Mouse (Mus musculus): ENCODE measurements at regions not wholly inside any gene's neighbourhood (a gene's known extent, or its start where the extent isn't known, plus 50 kb on each side); places are given as distances from the start of the nearest gene placed in this dataset.
A peak's percentile ranks its signal among the peaks of the same experiment; 100 is the strongest.

DNA sequence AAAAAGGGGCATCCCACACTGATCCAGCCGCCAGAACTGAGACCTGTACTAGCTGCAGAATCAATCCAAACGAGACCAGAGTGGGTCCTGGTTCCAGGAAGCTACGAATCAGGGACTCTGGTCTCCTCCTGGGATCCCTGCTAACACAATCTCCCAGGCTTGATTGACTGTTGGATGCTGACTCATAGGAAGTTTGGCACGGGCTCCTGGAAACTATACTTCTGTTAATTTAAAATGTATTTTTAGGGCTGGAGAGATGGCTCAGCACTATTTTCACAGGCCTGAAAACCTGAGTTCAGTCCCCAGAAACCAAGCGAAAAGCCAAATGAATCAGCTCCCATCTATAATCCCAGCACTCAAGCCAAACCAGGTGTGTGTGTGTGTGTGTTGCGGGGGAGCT lies 138.5 kb downstream of the Vegfa start:
- no peak for ATAC-seq (replicated peaks; ENCODE audit: poor library complexity)

DNA sequence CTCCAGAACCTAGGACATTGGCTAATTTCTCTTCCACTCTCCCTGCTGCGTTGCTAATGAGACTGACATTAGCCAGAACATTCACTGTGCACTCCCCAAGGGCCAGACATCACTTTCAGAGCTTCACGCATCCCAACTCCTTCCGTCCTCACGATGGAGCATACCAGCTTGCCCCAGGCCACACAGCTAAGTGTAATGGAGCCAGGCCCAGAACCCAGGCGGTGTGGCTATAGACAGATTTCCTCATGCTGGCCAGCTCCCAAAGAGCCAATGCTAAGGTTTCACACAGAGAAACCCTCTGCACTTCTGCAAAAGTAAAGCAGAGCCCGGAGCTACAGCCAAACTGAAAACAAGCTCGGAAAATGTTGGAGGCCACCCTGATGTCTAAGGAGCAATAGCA lies 139.1 kb downstream of the Vegfa start:
- no peak for ATAC-seq (replicated peaks; ENCODE audit: poor library complexity)

DNA sequence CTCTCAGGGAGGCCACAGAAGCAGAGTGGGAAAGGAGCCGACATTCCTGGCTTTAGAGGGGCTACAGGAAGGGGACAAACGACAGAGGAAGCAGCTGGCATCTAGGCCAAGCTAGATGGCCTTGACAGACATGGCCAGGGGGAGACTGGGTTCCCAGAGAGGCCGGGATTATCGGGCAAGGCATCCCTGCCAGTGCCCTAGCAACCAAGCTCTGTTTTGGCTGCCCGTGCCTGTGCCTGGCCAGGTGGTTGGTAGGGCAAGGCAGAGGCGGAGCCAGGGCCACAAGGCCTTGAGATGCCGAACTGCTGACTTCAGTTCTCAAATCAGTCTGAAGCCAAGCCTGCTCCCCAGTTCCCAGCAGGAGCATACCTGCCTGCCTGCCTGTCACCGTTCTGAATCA lies 142.7 kb downstream of the Vegfa start:
- ATAC-seq (replicated peaks; ENCODE audit: poor library complexity): no peak

DNA sequence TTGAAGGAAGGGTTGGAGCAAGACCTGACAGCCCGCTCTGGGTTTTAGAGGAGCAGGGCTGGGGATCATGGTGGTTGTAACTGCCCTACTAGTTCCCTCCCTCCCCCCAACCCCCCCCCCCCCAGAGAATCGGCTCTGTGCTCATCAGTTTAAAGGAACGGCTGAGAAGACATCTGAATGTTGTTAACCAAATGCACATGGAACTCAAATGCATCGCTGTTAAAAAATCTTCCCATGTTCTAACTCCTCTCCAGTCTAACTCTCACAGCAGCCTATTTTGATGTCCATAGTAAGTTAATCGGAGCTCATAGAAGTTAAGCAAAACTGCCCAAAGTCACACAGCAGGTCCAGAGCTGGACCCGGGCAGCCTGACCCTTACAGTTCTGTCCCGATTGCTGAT lies 143.1 kb downstream of the Vegfa start:
- ATAC-seq (replicated peaks; ENCODE audit: poor library complexity): no peak

DNA sequence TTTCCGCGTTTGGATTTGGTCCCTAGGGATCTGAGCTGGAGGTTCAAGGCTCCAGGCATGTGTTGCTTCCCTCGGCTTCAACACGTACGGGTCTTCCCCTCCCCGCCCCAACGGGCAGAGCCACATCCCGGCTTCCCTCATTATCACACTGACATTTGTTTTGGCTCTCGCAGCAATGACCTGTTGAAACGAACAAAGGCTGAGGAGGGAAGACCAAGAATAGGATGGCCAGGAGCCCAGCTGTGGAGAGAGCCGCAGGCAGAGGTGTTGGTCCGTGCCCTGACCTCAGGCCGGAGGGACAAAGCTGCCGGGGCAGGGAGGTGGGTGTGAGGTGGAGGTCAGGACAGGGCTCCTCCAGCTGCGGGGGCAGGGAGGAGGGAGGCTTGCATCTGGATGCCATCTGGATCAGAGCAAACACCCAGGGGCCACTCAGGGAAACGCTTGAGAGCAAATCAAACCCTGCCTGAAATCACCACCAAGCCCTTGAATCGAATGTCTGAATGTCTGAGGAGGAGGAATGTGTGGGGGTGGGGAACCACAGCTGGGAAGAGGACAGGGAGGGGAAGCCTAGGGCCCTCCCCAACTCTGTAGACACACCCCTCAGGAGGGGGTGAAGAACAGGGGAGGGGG lies 145.6 kb downstream of the Vegfa start:
- no peak for ATAC-seq (replicated peaks; ENCODE audit: poor library complexity)

DNA sequence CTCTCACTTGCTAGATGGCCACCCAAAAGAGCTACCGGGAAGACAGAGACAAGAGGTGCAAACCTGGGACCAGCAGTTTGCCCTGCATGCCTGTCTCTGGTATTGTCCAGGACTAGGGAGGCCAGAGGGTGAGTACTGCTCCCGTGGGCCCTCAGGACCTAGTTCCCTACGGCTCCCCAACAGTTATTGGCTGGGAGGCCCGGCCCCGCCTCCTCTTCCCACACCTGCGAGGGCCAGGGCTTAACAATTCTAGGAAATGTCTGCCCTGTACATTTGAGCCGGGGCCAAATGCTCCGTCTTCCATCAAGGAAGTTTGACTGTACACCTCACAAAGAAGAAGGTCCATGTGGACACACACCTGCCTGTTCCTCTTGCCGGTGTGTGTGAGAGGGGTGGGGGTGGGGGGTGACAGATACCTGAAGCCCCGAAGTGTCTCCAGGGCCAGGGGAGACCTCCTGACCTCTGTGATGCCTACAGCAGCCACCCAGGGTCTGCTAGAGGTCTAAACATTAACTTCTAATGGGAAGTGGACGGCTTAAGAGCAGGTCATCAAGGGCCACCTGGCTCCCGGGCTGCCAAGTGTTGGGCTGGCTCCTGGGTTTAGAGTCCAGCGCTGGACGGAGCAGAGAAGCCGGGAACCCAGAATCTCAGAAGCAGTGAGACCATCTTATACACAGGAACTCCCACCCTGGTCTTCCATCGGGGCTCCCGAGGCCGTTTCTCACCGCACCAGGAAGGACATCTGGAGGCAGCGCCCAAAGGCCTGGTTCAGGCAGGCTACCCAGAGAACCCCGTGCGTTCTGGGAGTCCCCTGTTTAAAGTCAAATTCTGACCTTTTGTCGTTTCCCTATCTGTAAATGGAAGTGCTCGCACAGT lies 146.5 kb downstream of the Vegfa start:
- ATAC-seq (replicated peaks; ENCODE audit: poor library complexity): no peak

DNA sequence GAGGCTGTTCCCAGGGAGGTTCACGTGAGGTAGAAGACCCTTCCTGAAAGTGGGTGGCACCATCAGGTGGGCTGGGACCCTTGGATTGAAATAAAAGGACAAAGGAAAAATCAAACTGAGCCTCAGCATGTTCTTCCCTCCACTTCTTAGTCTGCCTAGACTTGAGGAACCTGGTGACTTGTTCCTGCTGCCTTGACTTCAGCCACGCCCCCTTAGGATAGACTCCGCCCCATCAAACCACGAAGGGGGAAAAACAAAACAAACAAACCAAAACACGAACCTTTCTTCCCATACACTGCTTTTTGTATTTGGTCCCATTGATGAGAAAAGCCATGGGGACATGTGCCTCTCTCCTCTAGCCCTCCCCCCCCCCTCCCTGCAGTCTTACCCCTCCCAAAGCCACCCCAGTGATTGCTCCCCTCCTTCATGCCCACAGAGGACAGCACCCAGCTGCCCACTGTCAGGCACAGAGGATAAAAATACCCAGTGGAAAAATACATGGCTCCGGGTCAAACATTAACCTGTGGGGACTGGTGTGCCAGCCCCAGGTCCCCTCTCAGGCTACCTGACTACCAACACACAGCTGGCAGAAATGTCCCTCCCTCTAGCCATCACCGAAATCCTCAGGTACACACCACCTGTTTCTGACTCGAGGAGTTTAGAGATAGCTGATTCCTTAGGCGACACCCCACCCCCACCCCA lies 148.0 kb downstream of the Vegfa start:
- no peak for ATAC-seq (replicated peaks; ENCODE audit: poor library complexity)

DNA sequence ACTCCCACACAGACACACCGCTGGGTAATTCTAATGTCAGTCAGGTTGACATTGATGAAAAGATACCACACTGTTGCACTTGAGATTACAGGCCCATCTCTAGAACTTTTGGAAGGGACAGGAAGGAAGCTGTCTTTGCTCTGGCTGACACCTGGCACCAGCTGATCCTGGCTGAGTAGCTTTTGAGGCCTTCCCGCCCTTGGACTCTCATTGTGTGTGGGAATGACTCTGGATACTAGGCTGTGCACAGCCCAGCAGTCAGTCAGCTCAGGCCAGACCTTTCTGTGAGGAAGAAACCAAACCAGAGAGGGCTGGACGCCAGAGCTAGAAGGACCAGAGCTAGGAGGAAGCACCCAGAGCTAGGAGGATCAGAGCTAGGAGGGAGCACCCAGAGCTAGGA lies 149.0 kb upstream of the 1600014C23Rik start:
- no peak for ATAC-seq (replicated peaks; ENCODE audit: poor library complexity)

DNA sequence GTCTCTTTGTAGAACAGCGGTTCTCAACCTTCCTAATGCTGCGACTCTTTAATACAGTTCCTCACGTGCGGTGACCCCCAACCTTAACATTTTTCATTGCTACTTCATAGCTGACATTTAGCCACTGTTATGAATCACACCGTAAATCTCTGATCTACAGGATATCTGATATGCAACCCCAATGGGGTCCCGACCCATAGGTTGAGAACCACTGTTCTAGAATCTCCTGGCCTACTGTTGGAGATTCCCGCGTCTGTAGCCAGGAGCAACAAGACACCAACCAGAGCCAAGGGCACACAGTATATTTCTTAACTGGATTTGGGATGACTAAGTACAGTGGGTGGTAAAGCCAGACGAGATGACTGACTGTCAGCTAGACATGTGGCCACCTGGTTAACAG lies 147.6 kb upstream of the 1600014C23Rik start:
- no peak for ATAC-seq (replicated peaks; ENCODE audit: poor library complexity)

DNA sequence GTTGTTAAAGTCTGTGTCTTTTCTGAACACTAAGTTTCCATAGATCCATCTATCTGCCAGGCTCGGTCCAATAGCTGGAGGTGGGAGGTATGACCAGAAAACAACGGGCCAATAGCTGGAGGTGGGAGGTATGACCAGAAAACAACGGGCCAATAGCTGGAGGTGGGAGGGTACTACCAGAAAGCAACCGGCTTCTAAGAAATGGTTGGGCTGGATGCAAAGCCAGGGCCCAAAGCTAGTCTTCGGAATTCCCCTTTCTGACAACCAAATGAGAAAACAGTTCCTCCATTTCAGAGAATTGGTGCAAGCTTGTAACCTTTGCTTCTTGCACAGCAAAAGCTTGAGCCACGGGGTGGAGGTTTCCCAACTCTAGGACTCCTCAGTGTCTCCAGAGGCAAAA lies 147.1 kb upstream of the 1600014C23Rik start:
- no peak for ATAC-seq (replicated peaks; ENCODE audit: poor library complexity)

DNA sequence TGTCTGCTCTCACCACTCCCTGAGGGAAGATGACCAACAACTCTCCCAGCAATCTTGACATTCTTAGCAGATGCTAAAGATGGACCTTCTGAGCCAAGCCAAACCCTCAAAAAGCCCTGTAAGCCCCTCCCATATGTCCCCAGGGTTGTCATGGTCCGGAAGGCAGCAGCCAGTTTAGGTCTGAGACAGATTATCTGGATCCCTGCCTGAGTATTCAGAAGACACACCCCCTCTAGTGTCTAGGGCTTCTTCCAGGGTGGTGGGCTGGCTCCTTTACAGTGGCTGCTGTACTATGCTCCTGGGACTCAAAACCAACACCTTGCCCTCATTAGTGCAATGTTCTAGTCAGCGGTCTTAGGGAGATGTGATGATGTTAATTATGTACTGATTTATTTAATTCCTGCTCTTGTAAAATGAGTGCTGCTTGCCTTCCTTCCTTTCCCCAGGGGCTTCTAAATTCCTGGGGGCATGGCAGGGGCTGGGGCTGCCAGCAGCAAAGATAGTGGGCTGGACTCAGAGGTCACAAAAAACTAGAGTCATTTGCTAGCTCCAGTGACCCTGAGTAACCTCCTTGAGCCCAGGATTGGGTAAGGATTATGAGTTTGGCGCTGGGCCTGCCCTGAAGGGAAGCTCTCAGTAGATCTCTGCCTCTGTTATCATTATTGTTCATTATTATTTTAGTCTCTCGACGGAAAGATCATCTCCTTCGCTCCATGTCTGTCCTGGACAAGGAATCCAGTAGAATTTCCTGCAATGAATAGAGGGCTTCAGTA lies 146.0 kb upstream of the 1600014C23Rik start:
- ATAC-seq (replicated peaks; ENCODE audit: poor library complexity): no peak

DNA sequence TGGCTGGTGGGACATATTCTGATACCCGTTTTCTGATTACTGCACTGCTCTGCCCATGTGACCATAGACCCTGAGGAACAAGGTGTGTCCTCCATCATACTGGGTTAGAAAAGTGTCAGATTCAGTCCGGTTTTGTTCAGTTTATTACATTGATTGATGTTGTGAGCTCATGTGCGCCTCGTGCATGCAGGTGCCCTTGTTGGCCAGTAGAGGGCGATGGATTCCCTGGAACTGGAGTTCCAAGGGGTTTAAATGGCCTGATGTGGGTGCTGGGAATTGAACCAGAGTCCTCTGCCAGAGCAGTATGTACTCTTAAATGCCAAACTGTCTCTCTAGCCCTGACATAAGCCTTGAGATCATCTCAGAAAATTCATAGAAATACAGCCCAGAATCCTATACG lies 144.8 kb upstream of the 1600014C23Rik start:
- ATAC-seq (replicated peaks; ENCODE audit: poor library complexity): no peak

DNA sequence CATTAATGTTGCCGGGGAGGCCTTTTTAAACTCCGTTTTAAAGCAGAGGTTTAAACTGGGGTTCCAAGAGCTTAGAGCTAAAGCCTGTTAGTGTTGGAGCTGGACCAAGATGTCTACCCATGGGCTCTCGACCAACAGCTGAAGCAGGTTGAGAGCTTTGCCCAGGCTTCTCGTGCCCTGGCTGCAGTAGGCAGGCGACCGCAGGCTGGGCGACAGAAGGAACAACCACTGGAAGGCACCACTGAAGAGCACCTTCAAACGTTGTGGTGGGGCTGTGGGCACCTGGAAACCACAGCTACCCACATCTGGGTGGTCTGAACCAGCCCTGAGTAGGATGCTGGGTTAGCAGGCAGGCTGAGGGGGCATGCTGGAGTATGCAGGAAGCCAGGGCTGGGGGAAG lies 141.7 kb upstream of the 1600014C23Rik start:
- ATAC-seq (replicated peaks; ENCODE audit: poor library complexity): no peak

DNA sequence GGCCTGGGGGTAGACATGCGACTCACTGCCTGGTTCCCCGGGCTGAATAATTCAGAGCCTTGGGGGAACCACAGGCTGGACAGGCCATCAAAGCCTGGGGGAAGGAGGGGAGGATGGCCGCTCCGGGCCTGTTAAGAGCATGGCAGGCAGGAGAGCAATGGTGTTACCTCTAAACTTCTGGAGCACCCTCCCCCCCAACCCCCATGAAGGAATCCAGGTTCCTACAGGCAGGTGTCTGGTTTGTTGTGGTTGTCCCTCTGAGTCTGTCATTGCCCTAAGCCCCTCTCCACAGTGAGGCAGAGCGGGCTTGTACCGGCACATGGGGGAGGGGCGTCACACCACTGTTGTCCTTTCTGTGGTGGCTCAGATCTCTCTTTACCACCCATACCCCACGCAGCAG lies 140.4 kb upstream of the 1600014C23Rik start:
- ATAC-seq (replicated peaks; ENCODE audit: poor library complexity): no peak

DNA sequence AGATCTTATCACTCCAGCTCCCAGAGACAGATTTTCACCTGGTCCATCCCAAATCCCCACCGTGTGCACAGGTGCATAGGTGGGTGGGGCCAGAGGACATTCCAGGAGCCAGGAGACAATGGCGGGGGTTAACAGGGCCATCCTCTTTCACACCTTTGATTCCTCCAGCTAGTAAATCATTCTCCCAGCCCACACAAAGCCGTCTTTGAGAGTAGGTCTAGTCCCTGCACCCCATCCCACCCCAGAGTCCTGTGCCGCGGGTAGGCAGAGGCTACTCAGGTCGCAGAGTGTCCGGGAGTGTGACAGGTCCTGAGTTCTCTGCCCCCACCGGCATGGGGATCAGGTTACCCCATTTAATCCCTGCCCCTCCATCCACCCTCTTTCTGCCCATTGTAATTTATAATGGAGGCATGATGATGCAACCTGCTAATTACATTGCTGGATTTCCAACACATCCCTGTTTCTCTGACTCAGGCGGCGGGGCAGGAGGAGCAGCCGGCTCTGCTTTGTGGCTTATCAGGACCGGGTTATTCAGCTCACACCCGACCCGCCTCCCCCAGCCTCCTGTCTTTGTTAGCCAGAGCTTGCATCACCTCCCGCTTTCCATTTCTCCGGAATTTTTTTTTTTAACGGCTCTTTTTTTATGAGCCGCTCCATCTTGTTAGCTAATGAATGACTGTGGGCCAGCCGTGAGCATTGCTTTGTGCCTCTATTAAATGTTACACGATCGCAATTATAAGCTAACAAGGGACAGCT lies 139.7 kb upstream of the 1600014C23Rik start:
- ATAC-seq (replicated peaks; ENCODE audit: poor library complexity): 0 out of 2 replicates have a peak, but pooled peaks have one; percentile 20

DNA sequence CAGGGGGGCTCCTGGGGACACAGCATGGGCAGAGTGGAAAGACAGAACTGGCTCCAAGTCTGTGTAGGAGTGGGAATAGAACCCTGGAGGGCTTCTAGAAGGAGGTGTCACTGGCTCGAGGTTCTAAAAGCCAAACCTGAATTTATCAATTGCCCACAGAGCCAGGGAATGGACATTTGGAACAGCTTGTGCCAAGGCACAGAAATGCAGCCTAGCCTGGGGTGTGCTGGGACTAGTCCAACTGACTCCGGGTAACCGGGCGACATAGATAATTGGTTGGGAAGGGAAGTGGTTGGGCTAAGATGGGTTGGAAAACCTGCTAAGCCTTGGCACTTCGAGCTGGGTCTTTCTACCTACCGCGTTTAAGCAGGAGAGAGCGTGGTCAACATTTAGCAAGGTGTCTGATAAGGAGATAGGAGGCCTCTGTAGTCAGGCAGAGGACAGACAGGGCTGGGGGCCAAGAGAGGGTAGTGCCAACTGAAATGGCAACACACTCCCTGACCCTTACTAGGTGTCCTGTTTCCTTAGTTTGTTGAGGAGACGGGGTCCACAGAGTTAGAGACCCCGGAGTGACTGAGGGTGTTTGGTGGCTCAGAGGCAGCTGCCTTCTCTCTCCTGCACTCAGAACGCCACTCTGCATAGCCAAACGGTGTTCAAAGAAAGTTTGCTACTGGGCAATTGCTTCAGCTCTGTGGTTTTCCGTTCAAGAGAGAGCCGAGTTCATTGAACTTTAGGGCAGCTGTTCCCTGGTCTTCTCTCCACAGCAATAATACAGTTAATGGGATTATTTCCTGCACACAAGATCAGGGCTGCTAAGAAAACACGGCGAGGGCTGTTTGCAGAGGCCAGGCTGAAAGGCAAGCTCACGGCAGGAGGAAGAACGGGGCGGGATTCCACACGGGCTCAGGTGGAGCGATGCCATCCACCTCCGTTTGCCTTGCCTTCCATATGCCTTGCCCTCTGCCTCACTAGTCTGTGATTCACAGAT lies 138.3 kb upstream of the 1600014C23Rik start:
- ATAC-seq (replicated peaks; ENCODE audit: poor library complexity): peak; percentile 58

DNA sequence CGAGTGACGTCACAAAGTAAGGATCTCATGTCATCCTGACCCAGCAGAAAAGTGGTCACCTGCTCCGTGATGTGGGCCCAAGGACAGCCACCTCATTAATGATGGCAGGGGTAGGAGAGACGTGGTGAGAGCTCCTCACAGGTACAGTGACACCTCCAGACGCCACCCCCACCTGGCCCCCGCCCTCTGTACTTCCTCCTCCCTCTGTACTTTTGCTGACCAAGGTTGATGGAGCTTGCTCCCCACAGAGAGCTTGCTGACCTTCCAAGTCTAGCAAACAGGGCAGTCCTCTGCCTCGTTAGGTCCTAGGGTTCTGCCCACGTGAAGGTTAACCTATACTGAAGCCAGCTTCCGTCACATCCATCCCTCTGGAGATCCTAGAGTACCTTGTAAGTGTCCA lies 137.4 kb upstream of the 1600014C23Rik start:
- no peak for ATAC-seq (replicated peaks; ENCODE audit: poor library complexity)

DNA sequence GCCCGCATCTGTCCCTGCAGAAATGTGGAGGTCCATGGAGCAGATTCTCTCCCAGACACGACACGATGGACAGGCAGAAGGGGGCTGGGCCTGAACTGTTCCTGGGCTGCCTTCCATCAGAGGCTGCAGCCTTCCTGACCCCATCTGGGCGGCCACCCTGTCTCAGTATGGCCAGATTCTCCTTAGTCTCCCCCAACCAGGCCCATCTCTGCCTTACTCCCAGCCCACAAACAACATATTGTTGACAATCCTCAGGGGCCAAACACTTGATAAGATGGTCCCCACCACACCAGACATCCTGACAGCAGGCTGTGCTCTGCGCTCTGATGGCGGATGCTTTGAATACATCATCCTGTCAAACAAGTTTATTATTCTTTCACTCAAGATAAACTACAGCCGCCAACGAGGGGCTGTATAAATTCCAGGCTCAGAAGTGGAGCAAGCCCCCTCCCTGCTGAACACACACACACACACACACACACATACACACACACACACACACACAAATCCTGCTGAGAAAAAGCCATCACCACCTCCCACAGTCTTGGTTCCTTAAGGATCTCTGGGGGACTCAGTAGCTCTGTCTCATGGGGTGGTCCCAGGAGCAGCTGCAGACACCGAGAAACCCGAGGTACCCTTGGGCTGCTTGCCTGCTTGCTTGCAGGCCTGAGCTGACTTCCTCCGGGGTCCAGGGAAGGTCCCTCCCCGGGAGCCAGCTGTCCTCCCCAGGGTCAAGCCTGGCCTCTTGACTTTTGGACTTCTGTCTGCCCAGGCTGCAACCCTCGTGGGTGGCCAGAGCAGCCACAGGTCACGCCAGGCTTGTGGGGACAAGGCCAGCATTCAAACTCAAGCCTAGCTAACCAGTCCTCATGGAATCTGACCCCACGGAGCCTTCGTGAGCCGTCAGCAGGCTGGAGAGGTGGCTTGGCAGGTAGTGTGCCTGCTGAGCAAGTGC lies 135.6 kb upstream of the 1600014C23Rik start:
- no peak for ATAC-seq (replicated peaks; ENCODE audit: poor library complexity)

Data from megakaryocyte progenitor cell, adult 5-6 weeks (primary cell).